Mouse (Mus musculus) forebrain, embryonic 14.5 days (tissue): Measurements from ENCODE around the gene Rpl19. TPM values are rescaled to one million over a fixed set of nuclear protein-coding genes. Genes with fewer than 3 reads are reported as not detected.

Source experiments
- ATAC-seq: fragments of 200-750 bp; cut with Nextera tagmentation; 2 replicates; pipeline ENCODE4 v1.8.0; 2017; ENCODE audit warnings: mild to moderate bottlenecking, moderate library complexity
- DNase-seq: peaks from one replicate; pipeline ENCODE4 v3.0.0-alpha.2; 2015; ENCODE audit warnings: low spot score
- H3K27ac ChIP-seq: fragments of 300-500 bp; sonication (generic); 2 replicates; pipeline ENCODE4 v1.5.1; 2014; ENCODE audit warnings: low read depth, mild to moderate bottlenecking, control low read depth, low read length, moderate library complexity
- H3K27me3 ChIP-seq: fragments of 300-500 bp; sonication (generic); replicated peaks from 2 replicates; pipeline ENCODE4 v1.6.1; 2014; ENCODE audit warnings: low read length, control low read depth, mixed read lengths; ENCODE audit not compliant: control insufficient read depth, insufficient read depth
- H3K36me3 ChIP-seq: fragments of 300-500 bp; sonication (generic); 2 replicates; pipeline ENCODE4 v1.6.1; 2014; ENCODE audit warnings: low read length, control low read depth; ENCODE audit not compliant: control insufficient read depth, insufficient read depth
- H3K4me1 ChIP-seq: fragments of 300-500 bp; sonication (generic); 2 replicates; pipeline ENCODE4 v1.6.1; 2014; ENCODE audit warnings: antibody characterized with exemption, low read length, control low read depth; ENCODE audit not compliant: control insufficient read depth, insufficient read depth
- H3K4me2 ChIP-seq: fragments of 300-500 bp; sonication (generic); 2 replicates; pipeline ENCODE4 v1.6.1; 2014; ENCODE audit warnings: mild to moderate bottlenecking, control low read depth, low read length
- H3K4me3 ChIP-seq: fragments of 300-500 bp; sonication (generic); 2 replicates; pipeline ENCODE4 v1.5.1; 2014; ENCODE audit warnings: low read depth, low read length, control low read depth
- H3K9ac ChIP-seq: fragments of 300-500 bp; sonication (generic); 2 replicates; pipeline ENCODE4 v1.6.1; 2014; ENCODE audit warnings: mild to moderate bottlenecking, low read length, control low read depth, moderate library complexity
- H3K9me3 ChIP-seq: fragments of 300-500 bp; sonication (generic); replicated peaks from 2 replicates; pipeline ENCODE4 v1.6.1; 2016; ENCODE audit warnings: low read length, control low read depth, mixed read lengths; ENCODE audit not compliant: control insufficient read depth
- WGBS: fragments of 180-500 bp; shearing (Covaris S2); extraction: QIAGEN DNeasy Blood & Tissue Kit; methylation state at CpG from one replicate; pipeline ENCODE4 v1.1.7; 2014; 5-methylcytosine and 5-hydroxymethylcytosine counted together
- polyA plus RNA-seq: library from polyadenylated mRNA; unstranded; fragments of >200 nt; fragmentation: Nextera tagmentation; extraction: Ambion mirVana; gene quantifications from 2 replicates; pipeline ENCODE4 v1.2.1, GENCODE M21; 2014

Gene Rpl19
- polyA plus RNA-seq, 1 experiment from 2014 or later = 932 TPM

- Histone ChIP-seq H3K27me3 (peaks cover 40% of the 10 kb centered on the region), H3K4me3 (no peak overlapping the region), H3K4me1 (peaks cover 4% of the 10 kb centered on the region; the same call in 1 of the 2 replicates), H3K27ac (no peak overlapping the region), H3K9me3 (no peaks in the 10 kb centered on the region), H3K36me3 (no peaks in the 10 kb centered on the region), H3K4me2 (peak overlapping the region; percentile 63; the same call in 1 of the 2 replicates), H3K9ac (no peak overlapping the region)
- DNase-seq (no peak), ATAC-seq (no peak)
- 20% methylated on average over 2 of the region's 2 CpGs for WGBS
Measured at GRCm38 (mm10) chr11:98050940-98051339, 24.4 kb downstream of the Rpl19 start.

- H3K36me3 ChIP-seq = no peaks in the 10 kb centered on the region
- no peak overlapping the region for H3K9ac ChIP-seq
- peak; percentile 69 for DNase-seq
- H3K4me1 ChIP-seq = peaks cover 4% of the 10 kb centered on the region; the same call in 1 of the 2 replicates
- peaks cover 40% of the 10 kb centered on the region for H3K27me3 ChIP-seq
- ATAC-seq = peak; percentile 47
- no peak overlapping the region for H3K27ac ChIP-seq
- no peaks in the 10 kb centered on the region for H3K9me3 ChIP-seq
- H3K4me3 ChIP-seq = peak overlapping the region; percentile 34
- WGBS = 5% methylated on average over 12 of the region's 12 CpGs
- peak overlapping the region; percentile 63 for H3K4me2 ChIP-seq
Measured at GRCm38 (mm10) chr11:98051611-98052128, 25.2 kb downstream of the Rpl19 start.

- peak; percentile 51 for DNase-seq
- H3K9ac ChIP-seq = peak overlapping the region; percentile 59
- no peak overlapping the region for H3K27ac ChIP-seq
- peak overlapping the region; percentile 63 for H3K4me2 ChIP-seq
- H3K4me1 ChIP-seq = peaks cover 4% of the 10 kb centered on the region; the same call in 1 of the 2 replicates
- peak overlapping the region; percentile 34 for H3K4me3 ChIP-seq
- H3K9me3 ChIP-seq = no peaks in the 10 kb centered on the region
- peaks cover 40% of the 10 kb centered on the region for H3K27me3 ChIP-seq
- ATAC-seq = peak; percentile 52
- H3K36me3 ChIP-seq = no peaks in the 10 kb centered on the region
- under 1% methylated on average over 83 of the region's 83 CpGs for WGBS
Measured at GRCm38 (mm10) chr11:98052129-98052988, 25.8 kb downstream of the Rpl19 start.

GRCm38 (mm10) chr11:98052989-98053834, 26.7 kb downstream of the Rpl19 start, which contains the start of gene Stac2:
Gene Stac2 (minus strand): TSS chr11:98053462.
- H3K4me3 ChIP-seq = peak within 1 kb of the TSS; percentile 34
- ATAC-seq (peak; percentile 81), DNase-seq (peak; percentile 84)
- H3K9ac ChIP-seq = peak within 1 kb of the TSS; percentile 59
- no peak within 1 kb of the TSS for H3K27ac ChIP-seq
- H3K36me3 ChIP-seq = no peaks in the 10 kb centered on the region
- WGBS = 2% methylated on average over 34 of the region's 48 CpGs
- H3K4me1 ChIP-seq = peaks cover 4% of the 10 kb centered on the region; the same call in 1 of the 2 replicates
- peaks cover 40% of the 10 kb centered on the region for H3K27me3 ChIP-seq
- no peaks in the 10 kb centered on the region for H3K9me3 ChIP-seq
- peak within 1 kb of the TSS; percentile 63 for H3K4me2 ChIP-seq

GRCm38 (mm10) chr11:98057466-98057865, 31.0 kb downstream of the Rpl19 start:
- H3K27me3 ChIP-seq = peaks cover 11% of the 10 kb centered on the region
- H3K4me1 ChIP-seq = no peaks in the 10 kb centered on the region
- no peak overlapping the region for H3K4me3 ChIP-seq
- H3K9me3 ChIP-seq = no peaks in the 10 kb centered on the region
- H3K4me2 ChIP-seq = no peak overlapping the region
- ATAC-seq (no peak), DNase-seq (no peak)
- H3K27ac ChIP-seq = no peak overlapping the region
- 28% methylated on average over 9 of the region's 9 CpGs for WGBS
- H3K9ac ChIP-seq = no peak overlapping the region
- no peaks in the 10 kb centered on the region for H3K36me3 ChIP-seq

GRCm38 (mm10) chr11:98057998-98058397, 31.5 kb downstream of the Rpl19 start:
- H3K27me3 ChIP-seq = peaks cover 5% of the 10 kb centered on the region
- no peaks in the 10 kb centered on the region for H3K4me1 ChIP-seq
- DNase-seq (no peak), ATAC-seq (no peak)
- H3K4me3 ChIP-seq = no peak overlapping the region
- no peak overlapping the region; the same call in 1 of the 2 replicates for H3K9ac ChIP-seq
- 88% methylated on average over 5 of the region's 5 CpGs for WGBS
- H3K36me3 ChIP-seq = no peaks in the 10 kb centered on the region
- no peaks in the 10 kb centered on the region for H3K9me3 ChIP-seq
- no peak overlapping the region for H3K27ac ChIP-seq
- no peak overlapping the region for H3K4me2 ChIP-seq

- Histone ChIP-seq H3K4me1 (no peaks in the 10 kb centered on the region), H3K9ac (no peak overlapping the region), H3K4me3 (no peak overlapping the region), H3K4me2 (no peak overlapping the region), H3K27me3 (no peaks in the 10 kb centered on the region), H3K36me3 (no peaks in the 10 kb centered on the region), H3K9me3 (no peaks in the 10 kb centered on the region), H3K27ac (no peak overlapping the region)
- DNase-seq (no peak), ATAC-seq (no peak)
- WGBS = 67% methylated on average over 7 of the region's 7 CpGs
Measured at GRCm38 (mm10) chr11:98059662-98060061, 33.2 kb downstream of the Rpl19 start.

- Histone ChIP-seq H3K4me2 (no peak overlapping the region), H3K4me1 (no peaks in the 10 kb centered on the region), H3K9me3 (no peaks in the 10 kb centered on the region), H3K4me3 (no peak overlapping the region), H3K9ac (no peak overlapping the region), H3K27ac (no peak overlapping the region), H3K36me3 (no peaks in the 10 kb centered on the region), H3K27me3 (no peaks in the 10 kb centered on the region)
- 72% methylated on average over 5 of the region's 5 CpGs for WGBS
- DNase-seq (no peak), ATAC-seq (no peak)
Measured at GRCm38 (mm10) chr11:98060104-98060692, 33.7 kb downstream of the Rpl19 start.
